Mouse (Mus musculus) urinary bladder, postnatal 0 days (tissue): ENCODE measurements around the gene Slc22a8. TPM values are rescaled to one million over a fixed set of nuclear protein-coding genes. Genes with fewer than 3 reads are reported as not detected.

Source experiments
- polyA plus RNA-seq: library from polyadenylated mRNA; unstranded; fragments of >200 nt; fragmentation: Nextera tagmentation; extraction: Ambion mirVana; gene quantifications from 2 replicates; pipeline ENCODE4 v1.2.1, GENCODE M21; 2015

Gene Slc22a8
- polyA plus RNA-seq = not detected in 2 replicates

DNA sequence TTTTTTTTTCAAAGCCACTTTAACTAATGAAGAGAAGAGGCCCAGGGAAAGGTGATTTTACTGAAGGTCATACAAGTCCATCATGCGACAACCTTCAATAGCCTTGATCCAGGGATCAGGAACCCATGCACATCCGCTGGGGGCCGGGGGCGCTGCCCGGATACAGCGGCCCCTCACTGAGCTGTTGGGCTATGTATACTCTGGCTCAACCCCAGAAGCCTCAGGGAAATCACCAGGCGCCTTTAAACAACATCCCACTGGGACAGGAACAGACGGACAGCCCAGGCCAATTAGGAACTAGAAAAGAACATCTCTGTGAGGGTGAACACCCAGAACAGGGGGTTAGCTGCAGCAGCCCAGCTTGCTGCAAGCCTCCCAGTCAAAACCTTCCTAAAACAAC lies at the start of gene Slc22a8:
Slc22a8 (plus strand) TSS at position 301 of the 400 bp plus-strand sequence.

DNA sequence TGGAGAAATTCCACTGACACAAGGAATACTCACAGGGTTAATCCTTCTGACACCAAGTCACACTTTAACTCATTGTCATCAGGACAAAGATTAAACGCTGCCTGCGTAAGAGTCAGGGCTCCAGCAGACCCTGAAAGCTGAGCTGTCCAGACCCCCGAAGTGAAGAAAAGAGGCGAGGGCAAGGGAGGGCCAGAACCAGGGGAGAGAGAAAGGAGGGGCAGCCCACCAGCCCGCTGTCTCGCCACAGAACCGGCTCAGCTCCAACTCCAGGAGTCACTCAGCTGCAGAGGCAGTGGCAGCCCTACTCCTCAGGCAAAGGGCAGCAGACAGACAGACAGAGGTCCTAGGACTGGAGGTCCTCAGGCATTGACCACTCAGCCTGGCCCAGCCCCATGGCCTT lies 26.9 kb downstream of the Slc22a8 start, which contains the start of gene Slc22a6:
Slc22a6 (plus strand) TSS at position 136 of the 400 bp plus-strand sequence.

Other genes with a start within 250 kb of the Slc22a8 start
- gene Slc22a30, start 186.1 kb upstream of the Slc22a8 start, polyA plus RNA-seq = not detected in 2 replicates
- gene Slc22a6, start 26.8 kb downstream of the Slc22a8 start, polyA plus RNA-seq = not detected in 2 replicates
- 0.02 and 0.11 TPM in 2 replicates for gene Chrm1, start 72.5 kb downstream of the Slc22a8 start, polyA plus RNA-seq
- 91.8 and 105 TPM in 2 replicates for gene Slc3a2, start 132.1 kb downstream of the Slc22a8 start, polyA plus RNA-seq
- 53.3 and 53.8 TPM in 2 replicates for gene Wdr74, start 144.6 kb downstream of the Slc22a8 start, polyA plus RNA-seq
- gene 1700092M07Rik, start 149.5 kb downstream of the Slc22a8 start, polyA plus RNA-seq = 0.46 and 1.1 TPM in 2 replicates
- gene Stx5a, start 150.2 kb downstream of the Slc22a8 start, polyA plus RNA-seq = 78.0 and 83.1 TPM in 2 replicates
- gene Nxf1, start 165.8 kb downstream of the Slc22a8 start, polyA plus RNA-seq = 59.7 and 64.4 TPM in 2 replicates
- gene Tmem223, start 179.7 kb downstream of the Slc22a8 start, polyA plus RNA-seq = 119 and 130 TPM in 2 replicates
- gene Tmem179b, start 183.2 kb downstream of the Slc22a8 start, polyA plus RNA-seq = 60.2 and 82.2 TPM in 2 replicates
- gene Taf6l, start 195.2 kb downstream of the Slc22a8 start, polyA plus RNA-seq = 10.3 and 11.8 TPM in 2 replicates
- gene Polr2g, start 207.3 kb downstream of the Slc22a8 start, polyA plus RNA-seq = 86.5 and 92.5 TPM in 2 replicates
- gene Zbtb3, start 211.3 kb downstream of the Slc22a8 start, polyA plus RNA-seq = 2.0 and 2.7 TPM in 2 replicates
- 22.0 and 26.5 TPM in 2 replicates for gene Ttc9c, start 228.1 kb downstream of the Slc22a8 start, polyA plus RNA-seq
- 3.1 and 3.3 TPM in 2 replicates for gene Hnrnpul2, start 228.8 kb downstream of the Slc22a8 start, polyA plus RNA-seq
- not detected in 2 replicates for gene AC129217.1, start 238.5 kb downstream of the Slc22a8 start, polyA plus RNA-seq
- 45.3 and 49.0 TPM in 2 replicates for gene Bscl2, start 246.2 kb downstream of the Slc22a8 start, polyA plus RNA-seq
- 0.31 and 0.96 TPM in 2 replicates for gene Gng3, start 247.9 kb downstream of the Slc22a8 start, polyA plus RNA-seq